Mouse (Mus musculus) heart, postnatal 14 days (tissue): Measurements from ENCODE around the gene Cbx6. TPM values are rescaled to one million over a fixed set of nuclear protein-coding genes. Genes with fewer than 3 reads are reported as not detected.
A peak's percentile ranks its signal among the peaks of the same experiment; 100 is the strongest.

Source experiments
- DNase-seq, 2 experiments: peaks; one replicate each; pipeline ENCODE4 v3.0.0; 2021 to 2022
- intact Hi-C: fragments of 180-260 bp; cut with DNase I; formaldehyde crosslinking; loops from one replicate; pipeline ENCODE4 v1.15.1; 2025
- total RNA-seq, 2 experiments: library from RNA; stranded (reverse); gene quantifications; 2 replicates each; pipeline ENCODE4 v1.2.3; 2021

Cbx6 gene
- total RNA-seq, 2 experiments from 2014 or later, result 35.4 to 36.8 TPM

- peak in 1 of 2 experiments; percentile 62 for DNase-seq
- intact Hi-C loops, result loop anchor here (5.0 kb wide), 1 partner anchor 56 kb away; no protein-coding TSS in a partner anchor
Measured at GRCm38 (mm10) chr15:79808114-79808513, 26.4 kb downstream of the Cbx6 start.

GRCm38 (mm10) chr15:79807050-79807449 lies 27.4 kb downstream of the Cbx6 start:
- no peak for DNase-seq

GRCm38 (mm10) chr15:79805246-79805645 lies 29.2 kb downstream of the Cbx6 start:
- no peak for DNase-seq
- intact Hi-C loops, result loop anchor here (5.0 kb wide), 1 partner anchor 53 kb away; no protein-coding TSS in a partner anchor

More at GRCm38 (mm10) chr15:79807050-79807449, 27.4 kb downstream of the Cbx6 start:
- intact Hi-C loops, result loop anchor here (5.0 kb wide), 1 partner anchor 55 kb away; no protein-coding TSS in a partner anchor

- DNase-seq, result peak; percentile 56 to 71
- intact Hi-C loops, result loop anchor here (5.0 kb wide), 1 partner anchor 52 kb away; no protein-coding TSS in a partner anchor
Measured at GRCm38 (mm10) chr15:79804352-79805071, 30.0 kb downstream of the Cbx6 start, which contains the start of gene Nptxr. Nptxr (minus strand) TSS chr15:79804766.

GRCm38 (mm10) chr15:79803533-79804351 lies 30.7 kb downstream of the Cbx6 start:
- intact Hi-C loops, result no loop called here
- DNase-seq, result peak; percentile 45 to 46

- intact Hi-C loops, result no loop called here
- no peak for DNase-seq
Measured at GRCm38 (mm10) chr15:79802304-79802703, 32.2 kb downstream of the Cbx6 start.

GRCm38 (mm10) chr15:79801646-79802045 lies 32.8 kb downstream of the Cbx6 start:
- intact Hi-C loops, result no loop called here

GRCm38 (mm10) chr15:79800701-79801100 lies 33.8 kb downstream of the Cbx6 start:
- intact Hi-C loops, result no loop called here
- DNase-seq, result no peak

More at GRCm38 (mm10) chr15:79801646-79802045, 32.8 kb downstream of the Cbx6 start:
- DNase-seq, result no peak

- no peak for DNase-seq
- intact Hi-C loops, result no loop called here
Measured at GRCm38 (mm10) chr15:79798591-79798990, 35.9 kb downstream of the Cbx6 start.

- intact Hi-C loops, result no loop called here
- DNase-seq, result no peak
Measured at GRCm38 (mm10) chr15:79797680-79798079, 36.8 kb downstream of the Cbx6 start.

- intact Hi-C loops, result no loop called here
- no peak for DNase-seq
Measured at GRCm38 (mm10) chr15:79797096-79797495, 37.4 kb downstream of the Cbx6 start.

GRCm38 (mm10) chr15:79796256-79796655 lies 38.2 kb downstream of the Cbx6 start:
- intact Hi-C loops, result no loop called here
- DNase-seq, result no peak

- peak in 1 of 2 experiments; percentile 13 for DNase-seq
- intact Hi-C loops, result loop anchor here (5.0 kb wide), 1 partner anchor 42 kb away; no protein-coding TSS in a partner anchor
Measured at GRCm38 (mm10) chr15:79794173-79794572, 40.3 kb downstream of the Cbx6 start.

- intact Hi-C loops, result loop anchor here (5.0 kb wide), 1 partner anchor 41 kb away; no protein-coding TSS in a partner anchor
- no peak for DNase-seq
Measured at GRCm38 (mm10) chr15:79793076-79793475, 41.4 kb downstream of the Cbx6 start.

- intact Hi-C loops, result loop anchor here (5.0 kb wide), 1 partner anchor 40 kb away; no protein-coding TSS in a partner anchor
- DNase-seq, result no peak
Measured at GRCm38 (mm10) chr15:79792455-79792854, 42.0 kb downstream of the Cbx6 start.

GRCm38 (mm10) chr15:79791502-79791901 lies 43.0 kb downstream of the Cbx6 start:
- peak; percentile 72 to 79 for DNase-seq
- intact Hi-C loops, result loop anchor here (5.0 kb wide), 1 partner anchor 39 kb away; no protein-coding TSS in a partner anchor

- DNase-seq, result no peak
- intact Hi-C loops, result loop anchor here (5.0 kb wide), 1 partner anchor 39 kb away; no protein-coding TSS in a partner anchor
Measured at GRCm38 (mm10) chr15:79790905-79791304, 43.6 kb downstream of the Cbx6 start.

GRCm38 (mm10) chr15:79790111-79790510 lies 44.4 kb downstream of the Cbx6 start:
- no peak for DNase-seq
- intact Hi-C loops, result loop anchor here (5.0 kb wide), 1 partner anchor 38 kb away; no protein-coding TSS in a partner anchor

- no peak for DNase-seq
- intact Hi-C loops, result no loop called here
Measured at GRCm38 (mm10) chr15:79787815-79788214, 46.7 kb downstream of the Cbx6 start.

GRCm38 (mm10) chr15:79785056-79785455 lies 49.4 kb downstream of the Cbx6 start:
- intact Hi-C loops, result no loop called here
- DNase-seq, result no peak

- no peak for DNase-seq
- intact Hi-C loops, result no loop called here
Measured at GRCm38 (mm10) chr15:79777749-79778148, 56.7 kb downstream of the Cbx6 start, which contains the start of gene Dnal4. Dnal4 (minus strand) TSS chr15:79777849.
